Mouse (Mus musculus) frontal cortex, adult (tissue): ENCODE data around the gene Man1a.

Source experiments
- ATAC-seq: cut with Nextera tagmentation; 2 replicates; pipeline ENCODE4 v1.9.2; 2017; ENCODE audit warnings: mild to moderate bottlenecking, moderate library complexity, mixed read lengths; ENCODE audit not compliant: low TSS enrichment

The Man1a gene

DNA sequence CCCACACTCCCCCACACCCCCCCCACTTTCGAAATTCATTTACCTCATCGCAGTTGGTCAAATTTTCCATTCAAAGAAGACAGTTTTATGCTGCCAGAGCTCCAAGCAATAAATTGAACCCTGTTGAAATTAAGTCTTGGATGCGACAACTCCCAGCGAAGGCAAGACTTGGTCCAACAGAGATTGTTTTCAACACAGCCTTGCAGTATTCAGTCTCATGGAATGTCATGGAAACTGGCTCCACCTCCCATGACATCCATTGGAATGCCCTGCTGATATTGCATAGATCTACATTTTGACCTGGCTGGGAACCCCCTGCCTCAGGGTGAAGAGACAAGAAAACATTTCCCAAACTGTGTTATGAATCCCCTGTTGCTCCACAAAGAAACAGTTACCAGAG, at the start of gene Man1a:
Gene Man1a (minus strand): TSS at position 190 of the 400 bp plus-strand sequence.
- no peak for ATAC-seq

DNA sequence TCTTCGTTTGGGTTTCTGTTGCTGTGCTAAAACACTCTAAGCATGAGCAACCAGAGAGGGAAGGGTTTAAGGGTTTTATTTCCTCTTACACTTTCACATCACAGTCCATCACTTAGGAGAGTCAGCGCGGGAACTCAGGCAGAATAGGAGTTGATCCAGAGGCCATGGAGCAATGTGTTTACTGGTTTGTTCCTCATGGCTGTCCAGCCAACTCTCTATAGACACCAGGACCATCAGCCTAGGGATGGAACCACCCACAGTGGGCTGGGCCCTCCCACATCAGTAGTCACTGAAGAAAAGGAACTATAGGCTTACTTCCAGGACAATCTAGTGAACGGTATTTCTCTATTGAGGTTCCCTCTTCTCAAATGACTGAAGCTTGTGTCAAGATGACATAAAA, 45.4 kb upstream of the Man1a start:
- no peak for ATAC-seq

DNA sequence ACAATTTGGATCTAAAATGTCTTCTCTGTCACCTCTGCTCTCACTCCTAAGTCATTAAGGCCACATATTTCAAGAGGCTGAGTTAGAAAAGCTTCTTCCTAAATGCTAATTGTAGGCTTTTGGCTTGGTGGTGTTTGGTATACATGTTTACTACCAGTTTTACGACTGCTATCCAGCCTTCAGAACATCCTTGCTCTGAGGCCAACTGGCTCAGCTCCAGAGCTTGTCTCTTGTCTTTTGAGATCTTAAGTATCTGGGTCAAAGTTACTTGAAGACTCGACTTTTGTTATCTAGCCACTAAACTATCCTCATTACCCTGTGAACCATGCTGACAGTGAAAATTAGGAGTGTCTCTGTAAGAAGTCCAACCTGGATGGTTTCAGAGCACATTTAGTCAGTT, 44.0 kb upstream of the Man1a start:
- no peak for ATAC-seq

- ATAC-seq = no peak
These were observed 42.9 kb upstream of the Man1a start for GRCm38 (mm10) chr10:54119303-54119702.

DNA sequence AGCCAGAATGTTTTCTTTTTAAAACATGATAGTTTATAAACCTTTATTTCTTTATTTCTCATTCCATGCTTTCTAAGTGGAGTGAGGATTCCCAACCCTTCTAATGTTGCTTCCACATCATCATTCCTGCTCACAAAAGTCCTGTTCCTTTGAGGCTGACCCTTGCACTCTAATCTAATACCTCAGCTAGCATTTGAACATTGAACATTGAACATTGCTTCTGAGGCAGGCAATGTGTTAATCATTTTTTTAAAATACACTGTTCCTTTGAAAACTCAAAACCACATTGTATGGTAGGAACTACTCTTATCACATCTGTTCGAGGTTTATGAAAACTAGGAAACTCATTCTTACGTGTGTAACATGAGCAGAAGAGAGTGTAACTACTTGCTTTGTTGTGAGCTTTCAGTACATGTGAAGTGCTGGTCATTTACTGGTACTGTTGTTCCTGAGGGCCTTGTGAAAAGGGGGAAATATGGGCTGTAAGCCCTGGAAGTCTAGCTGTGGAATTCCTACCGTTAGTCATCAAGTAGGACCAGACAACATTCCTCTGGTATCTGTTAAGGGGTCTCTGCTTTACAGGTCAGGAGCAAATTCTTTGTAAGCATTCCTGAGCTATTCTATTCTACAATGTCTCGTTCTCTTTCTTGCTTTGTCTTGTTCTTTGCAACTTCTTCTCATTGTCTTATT, 42.0 kb upstream of the Man1a start:
- no peak for ATAC-seq

- ATAC-seq = peak; percentile 79
These were observed 41.4 kb upstream of the Man1a start for GRCm38 (mm10) chr10:54117763-54118162.

DNA sequence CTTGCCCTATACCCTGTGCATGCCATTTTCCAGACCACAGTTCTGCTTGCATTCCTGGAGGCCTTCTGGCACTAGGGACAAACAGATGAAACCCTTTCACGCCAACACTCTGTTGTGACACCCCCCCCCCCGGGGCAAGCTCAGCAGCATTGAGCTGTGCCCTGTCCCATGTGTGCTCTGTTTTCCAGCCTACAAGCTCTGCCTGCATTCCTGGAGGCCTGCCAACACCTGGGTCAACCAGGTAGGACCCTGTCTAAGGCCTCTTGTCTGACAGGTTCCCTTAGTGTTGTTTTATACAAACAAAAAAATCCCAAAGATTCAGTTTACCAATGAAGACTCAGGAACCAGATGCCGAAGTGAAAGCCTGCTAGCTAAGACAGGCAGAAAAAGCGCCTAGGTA, 27.3 kb upstream of the Man1a start:
- ATAC-seq = no peak

GRCm38 (mm10) chr10:54092081-54092480, 15.7 kb upstream of the Man1a start:
- no peak for ATAC-seq

DNA sequence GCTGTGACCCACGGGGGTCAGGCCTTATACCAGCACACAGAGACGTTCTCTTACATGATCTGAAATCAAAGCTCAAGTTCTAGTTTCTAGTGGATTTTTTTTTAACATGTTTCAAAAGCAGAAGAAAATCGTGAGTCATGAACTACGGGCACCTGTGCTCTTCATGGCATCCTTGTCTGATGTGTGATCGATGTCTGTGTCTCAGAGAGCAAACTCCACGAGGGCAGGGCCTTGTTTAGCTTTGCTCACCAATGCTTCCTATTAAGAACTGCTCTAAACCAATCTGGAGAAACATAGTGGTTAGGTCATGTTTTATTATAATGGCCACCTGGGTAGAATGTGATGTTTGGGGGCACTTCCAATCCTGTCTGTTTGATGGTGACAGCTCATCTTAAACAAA, 13.5 kb upstream of the Man1a start:
- ATAC-seq = no peak

DNA sequence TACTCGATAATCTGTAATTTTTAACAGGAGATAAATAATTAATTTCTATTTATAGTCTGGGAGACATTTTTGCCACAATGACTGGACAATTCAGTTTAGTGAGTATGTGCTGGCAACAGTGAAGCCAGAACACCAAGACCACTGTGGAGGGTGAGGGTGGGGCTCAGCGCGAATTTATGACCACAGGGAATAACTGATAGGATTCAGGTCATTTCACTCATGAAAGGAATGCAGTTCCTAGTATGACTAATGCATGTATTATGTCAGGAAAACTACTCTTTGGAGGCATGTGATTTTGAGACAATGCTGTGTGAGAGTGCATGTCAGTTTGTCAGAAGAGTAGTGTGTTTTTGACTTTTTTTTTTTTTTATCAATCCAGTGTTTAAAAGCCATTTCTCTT, 10.9 kb upstream of the Man1a start:
- no peak for ATAC-seq

DNA sequence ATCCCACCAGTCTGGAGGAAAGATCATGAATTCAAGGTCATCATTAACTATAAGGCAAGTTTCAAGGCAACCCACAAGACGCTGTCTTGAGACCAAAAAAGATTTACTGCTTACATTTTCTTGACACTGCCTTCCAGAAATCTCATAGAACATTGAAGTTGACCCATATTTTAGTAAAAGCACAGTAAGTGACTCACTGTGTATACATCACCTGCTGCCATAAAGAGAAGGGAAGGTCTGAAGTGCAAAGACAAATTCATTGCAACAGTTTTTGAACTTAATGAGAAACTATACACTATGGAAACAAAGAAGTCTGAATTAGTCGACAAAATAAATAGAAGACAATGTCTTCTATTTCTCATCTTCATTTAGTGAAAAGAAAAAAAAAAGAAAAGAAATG, 8.7 kb upstream of the Man1a start:
- peak; percentile 59; the same call in 1 of the 2 replicates for ATAC-seq

GRCm38 (mm10) chr10:54077005-54077404, 596 bp upstream of the Man1a start:
- ATAC-seq = no peak

DNA sequence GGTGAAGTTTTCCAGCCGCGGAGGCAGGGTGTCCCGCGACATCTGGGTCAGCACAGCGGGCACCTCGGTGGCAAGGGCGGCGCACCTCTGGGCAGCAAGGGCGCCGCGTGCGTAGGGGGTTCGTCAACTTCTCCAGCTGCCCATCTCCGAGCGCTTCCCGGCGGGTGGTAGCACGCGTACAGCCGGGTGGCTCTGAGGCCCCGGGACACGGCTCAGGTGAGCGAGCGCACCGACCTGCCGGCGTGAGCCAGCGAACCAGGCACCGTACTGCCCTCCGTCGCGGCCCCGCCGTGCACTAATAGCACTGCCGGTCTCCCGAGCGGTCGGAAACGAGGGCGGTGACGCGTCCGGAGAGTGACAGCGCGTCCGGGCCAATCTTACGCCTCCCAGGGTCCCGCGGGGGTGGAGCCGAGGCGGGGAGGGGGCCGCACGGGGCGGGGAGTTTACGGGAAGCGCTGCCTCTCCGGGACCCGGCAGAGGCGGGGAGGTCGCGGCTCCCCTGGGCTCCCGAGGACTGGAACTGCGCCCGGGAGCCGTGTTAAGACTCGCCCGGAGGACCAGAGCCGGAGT, 883 bp downstream of the Man1a start:
- ATAC-seq = peak; percentile 85

DNA sequence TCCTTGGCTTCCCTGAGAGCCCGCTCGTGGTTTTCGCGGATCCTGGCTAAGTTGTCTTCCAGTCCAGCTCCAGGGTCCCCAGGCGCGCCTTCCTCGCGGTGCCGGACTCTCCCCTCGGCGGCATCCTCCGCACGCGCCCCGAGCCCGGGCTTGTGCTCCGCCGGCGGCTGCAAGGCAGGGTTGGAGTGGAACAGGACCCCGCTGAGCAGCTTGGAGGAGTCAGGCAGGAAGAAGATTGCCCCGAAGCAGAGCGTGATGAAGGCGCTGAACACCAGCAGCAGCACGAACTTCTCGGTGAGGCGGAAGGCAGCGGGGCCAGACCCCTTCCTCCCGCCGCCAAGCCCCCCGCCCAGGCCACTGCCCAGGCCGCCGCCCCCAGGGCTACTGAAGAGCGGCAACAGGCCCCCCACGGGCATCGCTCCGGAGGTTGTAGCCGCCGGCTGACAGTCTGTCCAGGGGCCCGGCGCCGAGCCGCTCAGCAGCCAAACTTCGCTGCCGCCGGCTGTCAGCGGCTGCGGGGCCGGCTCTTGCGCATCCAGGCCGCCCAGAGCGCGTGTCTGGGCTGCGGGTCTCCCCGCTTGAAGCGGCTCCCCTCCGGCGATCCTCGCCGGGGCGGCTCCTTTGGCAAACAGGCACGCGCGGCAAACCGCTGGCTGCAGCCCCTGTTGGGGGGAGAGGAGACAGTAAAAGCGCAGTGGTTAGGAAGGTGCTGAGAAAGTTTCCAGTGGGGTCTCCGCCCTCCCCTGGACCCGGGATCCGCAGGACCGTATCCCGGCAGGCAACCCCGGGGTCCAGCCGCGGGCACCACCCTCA, 1.6 kb downstream of the Man1a start:
- peak; percentile 28 for ATAC-seq

GRCm38 (mm10) chr10:54074247-54074608, 2.2 kb downstream of the Man1a start:
- ATAC-seq = no peak

GRCm38 (mm10) chr10:54073641-54074203, 2.7 kb downstream of the Man1a start:
- no peak for ATAC-seq

DNA sequence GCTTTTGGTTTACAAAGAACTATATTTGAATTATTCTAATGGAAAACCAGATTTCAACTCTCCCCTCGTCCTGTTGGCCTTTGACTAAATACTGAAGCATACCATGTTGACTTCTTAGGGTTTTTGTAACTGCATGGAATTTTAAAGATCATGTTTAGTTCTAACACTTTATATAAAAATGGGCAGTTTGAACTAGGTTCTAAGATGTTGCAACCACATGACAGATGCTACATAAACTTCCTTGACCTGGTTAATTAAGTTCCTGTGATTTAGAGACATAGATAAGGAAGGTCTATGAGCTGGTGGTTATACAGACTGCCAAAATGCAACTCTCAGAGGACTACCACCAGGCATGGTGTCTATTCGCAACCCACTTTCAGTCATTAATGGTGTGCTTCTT, 4.1 kb downstream of the Man1a start:
- no peak for ATAC-seq

DNA sequence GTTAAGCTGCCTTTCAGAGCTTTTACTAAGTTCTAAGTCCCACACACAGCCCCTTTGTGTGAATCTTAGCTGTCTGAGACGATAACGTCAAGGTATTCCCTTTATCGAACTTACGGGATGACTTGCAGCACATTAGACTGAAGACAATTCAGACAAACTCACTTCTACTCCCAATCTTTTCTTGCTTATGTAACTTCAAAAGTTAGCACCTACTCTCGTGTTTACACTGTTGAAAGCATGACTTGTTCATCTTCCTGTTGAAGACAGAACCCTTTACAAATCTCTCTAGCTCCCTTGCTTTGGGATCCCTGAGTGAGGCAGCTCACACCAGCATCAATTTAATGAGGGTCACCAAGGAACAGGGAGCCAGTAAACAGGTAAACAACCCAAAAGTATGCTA, 5.9 kb downstream of the Man1a start:
- no peak for ATAC-seq

DNA sequence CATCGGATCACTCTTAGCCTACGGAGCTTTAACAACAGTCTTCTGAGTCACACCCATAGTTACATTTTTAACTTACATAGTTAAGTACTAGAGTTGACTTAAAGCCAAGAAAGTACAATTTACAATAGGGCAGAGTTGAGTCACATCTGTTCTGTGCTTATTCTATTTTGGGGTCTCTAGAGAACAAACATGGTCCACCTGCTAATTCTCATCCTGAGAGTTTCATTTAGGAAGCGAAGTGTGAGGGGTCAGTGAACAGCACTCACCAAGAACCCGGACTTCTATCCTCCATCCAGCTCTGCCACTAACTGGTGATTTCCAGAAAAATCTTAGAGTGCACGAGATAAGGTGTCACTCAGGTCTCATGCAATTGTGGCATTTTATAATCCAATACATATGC, 7.0 kb downstream of the Man1a start:
- no peak for ATAC-seq

DNA sequence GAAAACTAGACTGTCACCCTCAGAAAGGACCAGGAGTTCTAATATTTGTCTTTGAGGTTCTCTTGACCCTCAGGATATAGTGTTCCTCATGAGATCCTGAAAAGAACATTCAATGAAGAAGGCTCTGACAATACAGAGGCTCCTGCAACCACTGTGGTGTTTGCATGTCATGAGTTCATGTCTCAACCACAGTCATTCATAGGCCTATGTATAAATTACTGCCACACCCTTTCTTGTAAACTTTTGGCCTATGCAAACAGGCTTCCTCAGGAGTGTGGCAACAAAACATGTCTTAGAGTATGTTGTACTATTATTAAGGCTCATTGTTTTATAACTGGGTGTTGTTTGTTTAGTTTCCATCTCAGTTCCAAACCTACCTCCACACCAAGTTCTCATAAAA, 9.7 kb downstream of the Man1a start:
- ATAC-seq = no peak

GRCm38 (mm10) chr10:54063551-54064260, 12.7 kb downstream of the Man1a start:
- ATAC-seq = no peak

DNA sequence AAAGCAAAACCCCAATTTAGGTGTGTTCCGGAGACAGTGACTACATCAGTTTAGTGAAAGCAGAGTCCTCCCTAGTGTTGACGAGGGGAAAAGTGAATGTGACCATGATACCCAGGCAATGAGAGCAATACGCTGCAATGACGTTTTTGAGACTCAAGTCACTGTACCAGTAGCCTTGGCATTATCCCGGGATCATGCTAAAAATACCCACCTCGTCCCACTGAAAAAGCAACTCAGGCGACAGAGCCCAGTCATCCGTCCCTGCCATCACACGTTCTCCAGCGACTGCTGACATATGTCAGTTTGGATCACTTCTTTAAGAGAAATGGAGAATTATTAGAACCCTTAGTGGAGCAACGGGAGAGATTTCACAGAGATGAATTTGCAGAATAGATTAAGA, 13.6 kb downstream of the Man1a start:
- ATAC-seq = no peak
